Mouse (Mus musculus) brain, embryonic 14.5 days (tissue): ENCODE measurements around the gene Snd1.

Experiments used
- CTCF ChIP-seq: fragments of 200-500 bp; IDR thresholded peaks from 2 replicates; pipeline ENCODE4 v1.5.1; 2012; ENCODE audit warnings: inconsistent platforms, mild to moderate bottlenecking, moderate library complexity, borderline replicate concordance; ENCODE audit not compliant: insufficient read depth, insufficient read length; ENCODE audit errors: extremely low read depth
- POLR2A ChIP-seq: fragments of 200-500 bp; IDR thresholded peaks from 2 replicates; pipeline ENCODE4 v1.6.1; 2012; ENCODE audit warnings: mild to moderate bottlenecking, inconsistent platforms, borderline replicate concordance; ENCODE audit not compliant: poor library complexity, insufficient read depth, insufficient read length, severe bottlenecking; ENCODE audit errors: extremely low read depth

- TF ChIP-seq POLR2A: no peak
- TF ChIP-seq CTCF: no peak
Observed at GRCm38 (mm10) chr6:28447937-28448336, 27.0 kb upstream of the Snd1 start.
